Mouse (Mus musculus) liver, postnatal 0 days (tissue): ENCODE results near the gene Pdpn.

ENCODE experiments used
- CTCF ChIP-seq: sonication (generic); IDR thresholded peaks from 2 replicates; pipeline ENCODE4 v1.5.1; 2016; ENCODE audit warnings: antibody characterized with exemption, low read depth
- EP300 ChIP-seq: IDR thresholded peaks from 2 replicates; pipeline ENCODE4 v1.6.1; 2016; ENCODE audit warnings: antibody characterized with exemption, low read depth, mild to moderate bottlenecking

DNA sequence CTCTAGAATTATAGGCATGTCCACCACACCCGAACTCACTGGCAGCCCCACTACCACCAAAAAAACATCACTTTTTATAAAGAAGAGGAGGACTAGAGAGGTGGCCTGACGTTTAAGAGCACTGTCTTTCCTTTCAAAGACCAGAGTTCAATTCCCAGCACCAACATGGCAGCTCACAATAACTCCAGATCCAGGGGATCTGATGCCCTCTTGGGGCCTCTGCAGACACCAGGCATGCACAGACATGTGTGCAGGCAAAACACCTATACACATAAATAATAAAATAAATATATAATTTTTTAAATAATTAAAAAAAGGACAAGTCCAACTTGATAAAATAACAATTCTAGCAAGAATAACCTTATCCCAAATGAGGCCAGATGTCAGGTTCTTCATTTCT is 80.5 kb downstream of the Pdpn start:
- no peak for TF ChIP-seq CTCF
- no peak for TF ChIP-seq EP300
